Mouse (Mus musculus): ENCODE results near the gene Pkdcc.

Gene Pkdcc

DNA sequence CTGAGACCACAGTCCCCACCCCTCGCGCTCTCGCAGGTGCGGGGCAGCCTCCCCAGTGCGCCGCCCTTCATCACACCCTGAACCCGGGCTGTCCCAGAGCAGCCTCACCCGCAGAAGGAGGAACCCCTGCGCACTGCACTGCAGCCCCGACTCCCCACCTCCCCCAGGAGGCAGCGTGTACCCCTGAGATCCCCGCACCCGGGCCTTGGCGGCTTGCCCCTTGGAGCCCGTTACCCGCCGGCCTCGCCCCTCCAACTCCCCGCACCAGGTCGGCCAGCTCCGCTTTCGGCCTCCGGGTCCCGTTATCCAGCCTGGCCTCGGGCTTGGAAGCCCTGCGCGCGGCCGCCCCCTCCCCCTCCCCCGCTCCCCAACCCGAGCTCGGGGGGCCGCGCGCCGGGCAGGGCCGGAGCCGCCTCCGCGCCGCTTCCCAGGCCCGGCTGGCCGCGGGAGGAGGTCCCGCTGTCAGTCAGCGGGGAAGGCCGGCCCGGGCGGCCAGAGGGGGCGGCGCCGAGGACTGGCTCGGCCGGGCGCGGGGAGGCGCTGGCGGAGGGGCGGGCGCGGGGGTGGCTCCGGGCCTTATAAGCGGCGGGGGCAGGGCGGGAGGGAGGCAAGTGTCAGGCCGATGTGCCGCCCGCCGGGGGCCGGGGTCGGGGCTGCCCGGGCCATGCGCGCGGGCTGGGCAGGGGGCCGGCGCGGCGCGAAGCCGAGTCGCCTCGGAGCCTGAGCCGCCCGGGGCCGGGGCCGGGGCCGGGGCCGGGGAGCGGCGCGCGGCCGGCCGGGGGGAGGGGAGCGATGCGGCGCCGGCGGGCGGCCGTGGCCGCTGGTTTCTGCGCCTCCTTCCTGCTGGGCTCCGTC is at the start of gene Pkdcc:
TSS of gene Pkdcc (plus strand) at position 619 of the 855 bp plus-strand sequence.
- peak; percentile 49 for DNase-seq (ENCODE audit: low spot score)

DNA sequence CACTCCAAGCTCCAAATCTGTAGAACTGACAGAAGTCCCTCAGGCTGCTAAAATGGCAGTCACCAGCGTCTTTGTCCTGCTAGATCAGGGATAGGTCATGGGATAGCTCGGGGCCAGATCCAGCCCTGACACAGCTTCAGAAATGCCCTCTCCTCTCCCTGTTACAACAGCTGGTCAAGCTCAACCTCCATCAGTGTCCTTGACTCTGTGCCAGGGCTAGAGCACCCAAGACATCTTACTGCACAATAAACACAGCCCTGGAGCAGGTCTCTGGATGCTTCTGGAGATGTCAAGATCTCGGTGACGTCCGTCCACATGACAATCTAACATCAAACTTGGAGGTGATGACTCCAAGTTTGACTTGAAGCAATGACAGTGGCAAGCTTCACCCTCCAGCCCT is 48.9 kb upstream of the Pkdcc start:
- DNase-seq (ENCODE audit: low spot score): no peak

DNA sequence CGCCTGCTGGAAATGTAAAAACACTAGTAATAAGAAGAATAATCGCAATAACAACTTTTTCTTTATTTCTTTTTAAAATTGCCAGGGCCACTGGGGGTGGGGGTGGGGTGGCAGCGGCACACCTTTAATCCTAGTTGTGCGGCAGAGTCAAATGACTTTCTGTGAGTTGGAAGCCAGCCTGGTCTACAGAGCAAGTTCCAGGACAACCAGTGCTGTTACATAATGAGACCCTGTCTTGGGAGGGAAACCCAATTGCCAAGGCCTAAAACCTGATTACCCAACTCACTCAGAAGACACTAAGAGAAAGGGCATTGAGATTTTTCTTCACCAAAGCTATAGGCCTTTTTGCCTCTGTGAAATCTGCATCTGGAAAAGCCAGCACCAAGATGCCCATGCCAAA is 38.9 kb upstream of the Pkdcc start:
- DNase-seq (ENCODE audit: low spot score): no peak

DNA sequence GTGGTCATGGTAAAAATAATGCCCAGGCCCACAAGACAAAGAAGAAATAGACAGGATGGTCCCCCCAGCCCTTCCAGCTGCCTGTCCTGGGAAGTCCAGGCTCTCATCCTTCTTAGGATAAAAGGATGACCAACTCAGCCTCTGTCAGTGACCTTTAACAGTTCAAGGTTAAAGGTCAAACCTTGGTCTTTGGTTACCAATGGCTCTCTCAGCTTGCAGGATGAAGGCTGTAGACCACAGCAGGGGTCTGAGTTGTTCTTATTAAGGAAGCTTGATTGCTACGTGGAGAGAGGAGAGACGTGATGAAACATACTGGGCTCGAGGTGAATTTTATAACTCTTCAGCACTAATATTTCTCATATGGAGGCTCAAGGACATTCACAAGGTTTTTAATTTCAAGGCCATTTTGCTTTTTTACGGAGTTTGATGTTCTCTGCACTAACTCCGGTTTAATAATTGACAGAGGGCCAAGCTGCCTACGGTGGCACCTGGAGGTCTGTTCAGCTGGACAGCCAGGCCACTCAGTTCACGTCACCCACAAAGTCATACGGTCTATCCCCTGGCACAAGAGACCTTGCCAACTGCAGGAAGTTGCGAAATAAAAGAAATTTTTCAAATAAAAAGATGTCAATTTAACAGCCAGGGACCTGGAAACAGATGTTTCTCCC is 36.5 kb upstream of the Pkdcc start:
- no peak for DNase-seq (ENCODE audit: low spot score)

DNA sequence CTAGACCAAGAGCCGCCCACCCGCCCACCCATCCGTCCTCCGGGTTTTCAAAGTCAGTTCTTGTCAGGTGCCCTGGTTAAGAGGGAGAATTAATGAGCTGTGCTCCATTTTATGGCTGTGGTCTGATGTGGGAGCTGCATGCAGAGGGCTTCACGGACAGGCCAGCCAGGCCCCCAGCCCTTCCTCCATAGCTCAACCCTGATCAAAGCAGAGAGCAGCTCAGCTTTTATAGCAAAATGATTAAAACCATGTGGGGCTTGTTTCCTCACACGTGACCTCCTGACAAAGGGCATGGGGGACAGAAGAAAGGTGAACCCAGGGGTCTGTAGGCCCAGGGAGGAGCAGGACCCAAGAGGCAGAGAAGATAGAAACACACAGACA is 36.0 kb upstream of the Pkdcc start:
- no peak for DNase-seq (ENCODE audit: low spot score)

DNA sequence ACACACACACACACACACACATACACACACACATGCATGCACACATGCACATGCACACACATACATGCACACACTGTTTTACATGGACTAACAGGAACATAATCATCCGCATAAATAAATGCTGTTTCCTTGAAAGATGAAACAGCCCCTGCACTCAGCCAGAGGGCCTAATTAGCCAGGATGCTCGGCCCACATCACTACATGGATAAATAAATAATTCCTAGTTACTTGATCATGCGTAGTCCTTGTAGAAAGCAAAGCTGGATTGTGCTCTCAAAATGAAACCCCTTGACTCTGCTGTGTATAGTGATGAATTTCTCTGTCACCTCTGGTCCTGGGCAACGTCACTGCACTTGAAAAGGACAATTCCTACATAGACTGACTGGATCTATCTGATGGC is 35.5 kb upstream of the Pkdcc start:
- no peak for DNase-seq (ENCODE audit: low spot score)

DNA sequence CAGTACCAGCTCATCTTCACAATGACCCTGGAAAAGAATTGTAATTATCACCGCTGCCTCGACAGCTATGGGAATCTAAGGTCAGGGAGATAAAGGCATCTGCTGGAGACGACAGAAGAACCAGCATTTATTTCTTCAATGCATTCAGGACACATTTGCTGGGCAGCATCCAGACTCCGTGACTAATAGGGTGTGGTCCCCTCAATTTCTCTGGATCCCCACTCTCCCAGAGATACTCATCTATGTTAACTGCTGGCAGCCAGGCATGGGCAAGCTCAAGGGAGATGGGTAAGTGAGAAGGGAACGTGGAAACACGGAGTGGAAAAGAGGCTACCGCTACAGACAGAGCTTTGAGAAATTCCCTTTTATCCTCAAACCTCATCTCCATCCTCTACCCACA is 34.0 kb upstream of the Pkdcc start:
- DNase-seq (ENCODE audit: low spot score): no peak

DNA sequence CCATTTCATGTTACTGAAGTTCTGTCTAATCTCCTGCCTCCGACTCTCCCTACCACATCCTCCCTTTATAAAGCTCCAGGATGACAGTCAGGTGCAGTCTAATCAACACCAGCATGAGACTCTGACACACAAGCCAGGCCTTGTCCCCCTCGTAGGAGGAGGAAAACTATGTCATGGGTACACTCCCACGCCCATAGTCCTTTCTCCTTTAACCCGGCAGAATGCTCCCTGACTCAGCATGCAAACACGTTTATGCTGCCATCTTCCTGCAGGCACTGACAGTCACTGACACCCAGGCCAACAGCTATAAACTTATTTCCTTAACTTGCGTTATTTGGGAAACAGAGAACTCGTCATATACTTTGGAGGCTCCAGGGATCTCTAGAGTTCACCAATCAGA is 33.5 kb upstream of the Pkdcc start:
- DNase-seq (ENCODE audit: low spot score): no peak

DNA sequence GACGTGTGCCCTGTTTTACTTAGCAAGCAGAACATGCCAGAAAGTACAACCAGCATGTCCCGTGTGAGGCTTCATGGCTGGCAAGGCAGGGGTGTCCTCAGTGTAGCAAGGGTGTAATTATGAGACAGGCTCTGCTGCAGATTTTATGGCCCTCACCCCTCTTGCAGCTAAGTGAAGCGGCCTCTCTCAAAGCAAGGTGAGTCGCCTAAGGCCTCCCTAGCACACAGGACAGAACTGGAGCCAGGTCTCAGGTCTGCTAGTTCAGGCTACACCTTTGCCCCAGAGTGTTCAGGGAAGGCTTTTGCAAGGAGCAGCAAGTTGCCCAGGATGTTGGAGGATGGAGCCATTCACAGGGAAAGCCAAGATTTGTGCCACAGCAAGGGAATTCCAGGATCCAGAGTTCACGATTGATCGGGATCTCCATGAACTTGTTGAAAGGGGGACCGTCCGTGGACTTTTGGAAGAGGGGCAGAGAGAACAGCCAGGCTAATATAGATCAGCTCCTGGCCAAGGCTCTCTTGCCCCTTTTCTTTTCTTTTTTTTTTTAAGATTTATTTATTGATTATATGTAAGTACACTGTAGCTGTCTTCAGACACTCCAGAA is 32.9 kb upstream of the Pkdcc start:
- no peak for DNase-seq (ENCODE audit: low spot score)

DNA sequence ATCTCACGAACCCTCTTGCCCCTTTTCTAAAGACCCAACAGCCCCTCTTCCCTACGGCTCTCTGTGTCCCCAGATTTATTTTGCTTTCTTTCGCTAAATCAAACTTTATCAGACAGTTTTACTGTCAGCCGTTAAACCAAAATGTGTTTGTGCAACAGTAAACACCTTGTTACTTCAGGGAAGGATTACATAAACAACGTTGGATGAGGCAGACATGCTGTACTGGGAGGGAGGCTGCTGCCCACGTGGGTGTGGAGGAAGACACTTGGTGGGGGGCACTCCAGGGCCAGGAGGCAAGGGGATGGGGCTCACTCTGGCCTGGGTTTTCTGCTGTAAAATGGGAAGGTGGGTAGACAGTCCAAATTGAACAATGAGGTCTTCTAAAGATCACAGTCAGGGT is 32.3 kb upstream of the Pkdcc start:
- DNase-seq (ENCODE audit: low spot score): no peak

DNA sequence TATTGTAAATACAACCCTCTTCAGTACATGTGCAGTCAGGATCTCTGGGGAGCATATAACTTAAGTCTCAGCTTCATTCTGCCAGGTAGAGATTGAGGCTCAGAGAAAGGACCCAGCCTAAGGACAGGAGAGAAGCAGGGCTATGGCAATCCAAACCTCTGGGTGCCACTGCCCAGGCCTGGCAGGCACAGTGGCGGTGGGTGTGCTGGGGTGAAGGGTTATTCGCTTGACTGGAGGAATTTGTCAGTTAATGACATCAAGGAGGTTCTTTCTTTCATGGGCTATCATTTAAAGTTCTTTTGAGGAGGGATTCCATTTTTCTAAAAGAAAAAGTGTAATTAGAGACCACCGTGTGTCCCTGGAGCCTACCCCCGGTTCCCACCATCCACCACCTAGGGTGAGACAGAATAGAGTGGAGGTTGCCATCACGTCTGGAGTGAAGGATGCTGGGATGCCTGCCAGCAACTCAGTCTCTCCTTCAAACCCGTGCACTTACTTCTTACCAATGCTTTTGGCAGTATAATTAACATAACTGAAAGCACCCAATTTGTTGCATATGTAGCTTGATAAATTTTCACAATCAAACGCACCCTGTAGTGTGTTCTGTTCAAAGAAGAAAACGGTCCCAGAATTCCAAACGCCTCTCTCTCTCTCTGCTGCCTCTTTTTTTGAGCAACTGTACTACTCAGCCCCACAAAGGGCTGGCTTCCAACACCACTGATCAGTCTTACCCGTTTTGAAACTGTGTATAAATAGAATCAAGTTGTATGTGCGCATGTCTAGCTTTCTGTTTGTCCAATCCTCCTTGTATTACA is 27.1 kb upstream of the Pkdcc start:
- no peak for DNase-seq (ENCODE audit: low spot score)

DNA sequence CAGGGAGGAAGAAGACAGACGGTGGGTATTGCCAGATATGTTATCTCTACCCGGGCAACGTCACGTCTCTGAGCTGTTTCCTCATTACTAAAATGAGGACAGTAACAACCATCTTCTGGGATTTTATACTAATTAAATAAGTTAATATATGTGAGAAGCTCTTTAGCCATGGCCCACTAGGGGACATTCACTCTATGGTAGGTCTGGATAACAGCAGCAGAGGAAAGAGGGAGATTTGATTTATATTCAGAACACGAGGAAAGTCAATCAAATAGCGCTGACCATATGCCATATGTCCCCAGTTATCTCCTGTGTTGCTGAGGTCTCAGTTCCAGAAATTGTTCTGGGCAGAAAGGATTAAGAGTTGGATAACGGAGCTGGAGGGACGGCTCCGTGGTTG is 24.3 kb upstream of the Pkdcc start:
- DNase-seq (ENCODE audit: low spot score): no peak

DNA sequence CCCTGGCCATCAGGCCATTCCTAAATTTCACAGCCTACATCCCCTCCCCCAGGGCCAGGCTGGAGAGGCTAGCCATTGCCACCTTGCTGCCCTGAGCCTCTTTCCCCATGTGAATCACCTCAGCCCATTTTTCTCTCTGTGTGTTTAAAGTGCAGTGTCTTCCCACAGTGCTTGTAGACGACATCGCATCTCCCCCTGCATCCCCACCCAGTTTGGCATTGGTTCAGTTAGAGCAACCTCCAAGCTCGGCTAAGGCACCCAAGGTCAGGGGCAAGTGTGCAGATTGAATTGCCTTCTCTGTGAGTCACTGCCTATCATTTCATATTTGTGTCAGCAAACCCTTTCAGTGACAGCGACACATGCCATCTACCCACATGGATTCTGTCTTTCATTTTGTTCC is 20.6 kb upstream of the Pkdcc start:
- no peak for DNase-seq (ENCODE audit: low spot score)

DNA sequence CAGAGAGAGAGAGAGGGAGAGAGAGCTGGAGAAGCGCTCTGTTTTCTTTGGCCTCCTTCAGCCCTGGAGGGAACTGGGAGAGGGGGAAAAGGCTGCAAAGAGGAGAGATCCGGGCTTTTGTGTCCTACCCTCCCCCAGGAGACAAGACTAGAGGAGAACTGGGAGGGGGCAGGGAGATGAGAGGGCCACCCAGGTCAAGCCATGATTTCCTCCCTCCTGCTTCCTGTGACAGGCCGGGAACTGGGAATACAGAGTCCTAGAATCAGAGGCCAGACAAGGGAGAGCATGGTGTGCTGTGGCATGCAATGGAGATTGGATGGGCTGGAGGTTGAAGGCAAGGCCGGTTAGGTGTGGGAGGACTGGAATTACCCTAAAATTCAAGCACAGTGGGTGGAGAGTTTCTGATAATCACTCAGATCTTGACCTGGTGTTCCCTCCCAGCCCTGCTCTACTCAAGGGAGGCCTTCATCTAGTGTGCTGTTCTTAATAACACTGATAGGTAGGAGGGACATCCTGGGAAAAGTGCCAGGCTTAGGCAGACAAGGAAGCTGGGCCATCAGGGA is 17.6 kb upstream of the Pkdcc start:
- no peak for DNase-seq (ENCODE audit: low spot score)

DNA sequence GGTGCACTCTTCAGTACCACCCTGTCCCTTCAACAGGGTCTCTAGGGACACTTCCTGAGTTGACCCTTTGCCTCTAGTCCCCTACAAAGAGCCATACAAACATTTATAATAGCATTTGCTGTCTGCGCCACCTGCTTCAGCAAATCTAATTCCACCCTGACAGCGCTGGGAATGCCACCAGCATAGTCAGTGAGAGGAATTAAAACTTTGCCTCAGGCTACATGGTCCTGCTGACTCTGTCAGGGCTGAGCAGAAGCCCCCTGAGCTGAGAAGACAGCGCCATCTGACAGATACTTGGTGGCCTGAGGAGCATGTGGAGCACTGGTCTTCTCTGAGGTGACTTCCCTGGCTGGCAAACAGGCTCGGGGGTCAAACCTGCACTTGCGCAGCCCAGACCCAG is 14.6 kb upstream of the Pkdcc start:
- DNase-seq (ENCODE audit: low spot score): no peak

DNA sequence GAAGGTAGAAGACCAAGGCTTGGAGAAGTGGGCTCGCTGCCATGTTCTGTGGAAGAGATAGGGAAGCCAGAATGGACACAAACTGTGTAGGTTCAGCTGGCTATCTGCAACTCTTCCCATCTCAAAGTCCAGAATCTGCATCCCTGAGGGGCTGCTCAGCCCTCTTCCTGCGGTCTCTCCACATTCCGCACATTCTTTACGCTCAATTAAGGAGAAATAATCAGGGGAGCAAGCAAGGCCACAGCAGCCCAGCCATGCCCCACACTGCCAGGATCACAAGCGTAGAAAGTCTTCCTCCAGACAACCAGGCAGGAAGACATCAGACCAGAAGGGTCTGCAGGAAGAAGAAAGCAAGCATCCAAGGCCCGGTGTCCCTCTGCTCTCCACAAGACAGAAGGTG is 13.8 kb upstream of the Pkdcc start:
- DNase-seq (ENCODE audit: low spot score): no peak

DNA sequence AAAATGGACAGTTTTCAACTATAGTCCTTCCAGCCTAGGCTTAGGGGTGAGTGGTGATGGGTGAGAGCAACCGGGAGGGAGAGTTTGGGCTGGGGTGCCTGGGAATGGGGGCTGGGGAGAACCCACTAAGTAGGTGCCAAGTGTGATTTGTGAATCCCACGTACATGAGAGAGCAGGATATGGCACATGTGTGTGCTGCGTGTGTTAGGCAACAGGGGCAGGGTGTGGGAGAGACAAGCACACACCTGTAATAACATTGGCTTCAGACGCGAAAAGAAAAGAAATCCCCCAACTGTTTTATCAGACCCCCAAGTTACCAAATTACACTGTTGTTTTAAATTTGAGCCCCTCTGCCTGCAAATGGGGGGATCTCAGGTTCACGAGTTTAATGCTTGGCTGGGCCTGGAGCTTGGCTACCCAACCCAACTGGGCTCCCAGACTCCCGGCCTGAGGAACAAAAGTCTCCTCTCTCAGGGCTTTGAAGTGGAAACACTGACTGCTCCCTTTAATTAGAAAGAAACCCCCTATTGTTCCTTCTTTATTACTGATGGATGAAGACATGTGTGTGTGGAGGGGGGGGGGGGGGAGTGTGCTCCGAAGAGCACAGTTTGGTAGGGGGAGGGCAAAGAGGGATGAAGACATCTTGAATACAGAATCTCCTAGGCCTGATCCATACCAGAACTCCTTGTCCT is 11.3 kb upstream of the Pkdcc start:
- no peak for DNase-seq (ENCODE audit: low spot score)

DNA sequence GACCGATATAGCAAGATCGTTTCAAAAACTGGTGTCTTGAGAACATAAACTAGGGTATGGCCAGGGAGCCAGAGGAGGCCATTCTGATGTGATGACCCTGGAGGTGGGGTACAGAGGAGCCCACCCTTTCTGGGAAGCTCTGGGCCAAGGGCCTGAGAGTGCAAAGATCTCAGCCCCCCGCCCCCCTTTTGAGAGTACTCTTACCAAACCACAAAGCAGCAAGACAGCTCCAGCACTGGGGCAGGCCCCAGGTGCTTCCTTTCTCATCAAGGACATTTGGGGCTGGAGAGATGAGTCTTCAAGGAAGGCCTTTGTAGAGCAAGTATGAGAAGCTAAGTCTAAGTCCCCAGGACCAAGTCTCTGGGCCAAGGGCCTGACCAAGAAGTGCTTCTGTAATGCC is 7.8 kb upstream of the Pkdcc start:
- no peak for DNase-seq (ENCODE audit: low spot score)

DNA sequence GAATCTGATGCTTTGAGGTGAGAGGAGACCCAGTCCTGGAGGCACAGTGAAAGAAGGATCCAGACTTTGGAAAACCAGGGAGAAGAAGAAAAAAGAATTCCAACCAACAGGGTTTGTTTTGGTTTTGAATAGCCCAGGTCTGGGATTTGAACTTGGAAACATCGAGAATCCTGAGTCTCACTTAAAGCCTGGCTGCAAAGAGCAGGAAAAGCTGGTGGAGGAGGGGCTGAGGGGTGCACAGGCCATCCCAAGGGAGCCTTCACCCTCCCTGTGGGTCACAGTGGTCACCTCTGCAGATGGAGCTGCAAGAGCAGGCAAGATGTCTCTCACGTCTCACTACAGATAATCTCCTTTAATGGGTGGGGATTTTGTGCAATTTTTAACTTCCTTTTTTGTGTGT is 6.6 kb upstream of the Pkdcc start:
- no peak for DNase-seq (ENCODE audit: low spot score)

DNA sequence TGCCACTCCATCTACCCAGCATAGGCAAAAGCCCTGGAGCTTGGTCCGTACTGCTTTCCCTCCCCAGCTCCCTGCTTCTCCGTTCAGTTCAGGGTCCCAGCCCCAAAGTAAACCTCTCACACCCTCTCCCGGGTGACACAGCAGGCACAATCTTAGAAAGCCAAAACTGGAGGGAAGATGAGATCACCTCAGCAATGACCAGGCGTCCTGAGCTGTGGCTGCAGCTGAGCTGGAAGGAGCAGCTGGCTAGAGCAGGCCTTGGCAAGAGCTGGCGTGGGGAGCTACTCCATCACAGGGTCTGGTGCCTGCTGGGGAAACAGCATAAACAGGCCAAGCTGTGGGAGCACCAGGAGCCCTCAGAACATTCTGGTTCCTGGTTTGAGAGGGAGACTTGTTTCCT is 4.6 kb upstream of the Pkdcc start:
- DNase-seq (ENCODE audit: low spot score): no peak

DNA sequence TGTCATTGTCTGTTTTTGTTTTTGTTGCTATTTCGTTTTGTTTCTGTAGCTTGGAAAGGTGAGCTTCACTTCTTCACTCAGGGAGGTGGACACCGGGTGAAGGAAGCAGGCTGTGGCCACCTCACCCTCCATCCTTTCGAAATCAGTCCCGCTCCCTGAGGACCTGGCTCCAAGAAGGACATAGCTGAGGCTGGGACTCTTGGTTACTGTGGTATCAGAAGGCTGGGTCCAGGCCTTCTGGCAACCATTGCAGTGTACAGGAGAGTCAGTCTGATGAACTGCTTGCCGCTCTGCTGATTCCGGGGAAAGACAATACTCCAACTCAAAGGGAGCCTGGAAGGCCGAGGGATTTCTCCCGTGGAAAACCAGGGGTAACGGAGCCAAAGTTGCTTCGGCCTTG is 3.9 kb upstream of the Pkdcc start:
- DNase-seq (ENCODE audit: low spot score): no peak

DNA sequence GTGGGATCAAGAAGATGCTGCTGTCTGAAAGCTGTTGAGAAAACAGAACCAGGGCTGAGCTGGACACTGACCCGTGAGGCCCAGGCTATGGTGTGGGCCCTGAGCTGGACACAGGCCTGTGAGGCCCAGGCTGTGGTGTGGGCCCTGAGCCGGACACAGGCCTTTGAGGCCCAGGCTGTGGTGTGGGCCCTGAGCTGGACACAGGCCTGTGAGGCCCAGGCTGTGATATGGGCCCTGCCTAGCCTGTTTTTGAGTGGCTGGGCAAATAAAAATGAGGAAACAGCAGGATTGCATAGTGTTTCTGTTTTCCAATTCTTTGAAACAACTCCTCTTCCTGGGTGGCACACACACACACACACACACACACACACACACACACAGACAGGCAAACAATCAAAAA is 2.7 kb upstream of the Pkdcc start:
- no peak for DNase-seq (ENCODE audit: low spot score)

All from urinary bladder, postnatal 10 days (tissue).